Mouse (Mus musculus) stomach, postnatal 0 days (tissue): ENCODE measurements around the gene Arhgef25. TPM values are rescaled to one million over a fixed set of nuclear protein-coding genes. Genes with fewer than 3 reads are reported as not detected.

Source experiments
- ATAC-seq: fragments of 200-750 bp; cut with Nextera tagmentation; 2 replicates; pipeline ENCODE4 v1.8.0; 2017; ENCODE audit not compliant: low FRiP score, low TSS enrichment
- DNase-seq: peaks from one replicate; pipeline ENCODE4 v3.0.0-alpha.2; 2016; ENCODE audit warnings: low spot score
- H3K27ac ChIP-seq: fragments of 300-500 bp; sonication (generic); replicated peaks from 2 replicates; pipeline ENCODE4 v1.5.1; 2014; ENCODE audit warnings: mild to moderate bottlenecking, control low read depth
- H3K27me3 ChIP-seq: fragments of 300-500 bp; sonication (generic); 2 replicates; pipeline ENCODE4 v1.6.1; 2014; ENCODE audit warnings: low read length; ENCODE audit not compliant: control insufficient read depth, insufficient read depth
- H3K36me3 ChIP-seq: fragments of 300-500 bp; sonication (generic); 2 replicates; pipeline ENCODE4 v1.6.1; 2014; ENCODE audit warnings: low read length, mixed read lengths; ENCODE audit not compliant: control insufficient read depth, insufficient read depth
- H3K4me1 ChIP-seq: fragments of 300-500 bp; sonication (generic); replicated peaks from 2 replicates; pipeline ENCODE4 v1.6.1; 2014; ENCODE audit warnings: antibody characterized with exemption; ENCODE audit not compliant: control insufficient read depth, insufficient read depth
- H3K4me2 ChIP-seq: fragments of 300-500 bp; sonication (generic); replicated peaks from 2 replicates; pipeline ENCODE4 v1.6.1; 2014; ENCODE audit warnings: low read depth, mild to moderate bottlenecking, control low read depth, moderate library complexity
- H3K4me3 ChIP-seq: fragments of 300-500 bp; sonication (generic); 2 replicates; pipeline ENCODE4 v1.5.1; 2014; ENCODE audit warnings: low read depth, low read length, control low read depth
- H3K9ac ChIP-seq: fragments of 300-500 bp; sonication (generic); 2 replicates; pipeline ENCODE4 v1.6.1; 2014; ENCODE audit warnings: mild to moderate bottlenecking, low read length, control low read depth, mixed read lengths
- H3K9me3 ChIP-seq: fragments of 300-500 bp; sonication (generic); 2 replicates; pipeline ENCODE4 v1.6.1; 2016; ENCODE audit warnings: low read length; ENCODE audit not compliant: control insufficient read depth
- CTCF ChIP-seq: IDR thresholded peaks from 2 replicates; pipeline ENCODE4 v1.5.1; 2016; ENCODE audit warnings: antibody characterized with exemption, low read depth, mild to moderate bottlenecking, moderate library complexity
- EP300 ChIP-seq: optimal IDR thresholded peaks from 2 replicates; pipeline ENCODE3; 2016; ENCODE audit warnings: antibody characterized with exemption
- WGBS: fragments of 180-500 bp; shearing (Covaris S2); extraction: QIAGEN DNeasy Blood & Tissue Kit; methylation state at CpG from one replicate; pipeline ENCODE4 v1.1.7; 2014; 5-methylcytosine and 5-hydroxymethylcytosine counted together
- polyA plus RNA-seq: library from polyadenylated mRNA; unstranded; fragments of >200 nt; fragmentation: Nextera tagmentation; extraction: Ambion mirVana; gene quantifications from 2 replicates; pipeline ENCODE4 v1.2.1, GENCODE M21; 2015

The Arhgef25 gene
- polyA plus RNA-seq, 1 experiment from 2014 or later = 25.3 TPM

DNA sequence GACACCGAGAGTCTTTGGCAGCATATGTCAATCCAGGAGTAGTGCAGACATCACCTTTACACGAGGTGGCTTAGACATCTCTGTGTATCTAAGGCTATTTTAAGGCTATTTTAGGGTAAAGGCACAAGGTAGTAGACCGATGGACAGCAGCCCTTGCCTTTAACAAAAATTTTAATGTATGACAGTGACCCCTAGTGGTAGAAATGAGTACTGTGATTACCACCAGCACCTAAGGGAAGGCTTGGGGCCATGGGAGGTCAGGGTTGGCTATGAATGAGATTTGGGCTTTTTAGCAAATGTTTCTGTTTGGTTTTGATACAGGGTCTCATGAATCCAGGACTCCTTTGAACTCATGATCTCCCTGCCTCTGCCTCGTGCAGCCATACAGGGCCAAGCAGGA lies 39.0 kb upstream of the Arhgef25 start:
- Histone ChIP-seq H3K9me3 (no peaks in the 10 kb centered on the region), H3K4me1 (no peaks in the 10 kb centered on the region), H3K36me3 (no peaks in the 10 kb centered on the region), H3K4me3 (no peak overlapping the region), H3K4me2 (no peak overlapping the region), H3K9ac (no peak overlapping the region), H3K27ac (no peak overlapping the region), H3K27me3 (no peaks in the 10 kb centered on the region)
- ATAC-seq (peak; percentile 44; the same call in 1 of the 2 replicates), DNase-seq (no peak)
- WGBS = 15% methylated on average over 4 of the region's 4 CpGs
- no peak for TF ChIP-seq EP300
- TF ChIP-seq CTCF = peak; percentile 89

DNA sequence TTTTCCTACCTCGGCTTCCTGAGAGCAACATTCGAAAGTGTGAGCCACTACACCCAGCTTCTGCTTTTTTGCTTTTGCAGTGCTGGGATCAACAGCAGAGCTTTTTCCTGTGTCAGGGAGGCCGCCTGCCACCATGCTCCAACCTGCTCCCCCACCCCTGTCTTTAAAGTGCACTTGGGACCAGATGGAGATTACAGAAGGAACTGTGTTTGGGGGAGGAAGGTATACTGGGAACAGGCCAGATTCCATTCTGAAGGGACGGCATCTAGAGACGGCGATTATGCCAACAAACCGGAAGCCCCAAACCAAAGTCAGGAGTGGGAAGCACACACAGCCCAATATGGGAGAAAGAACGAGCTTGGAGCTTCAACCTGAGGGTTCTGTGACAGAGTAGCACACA lies 37.3 kb upstream of the Arhgef25 start:
- no peak for DNase-seq
- no peak overlapping the region for H3K4me2 ChIP-seq
- no peaks in the 10 kb centered on the region for H3K9me3 ChIP-seq
- H3K27ac ChIP-seq = no peak overlapping the region
- no peak for TF ChIP-seq EP300
- TF ChIP-seq CTCF = no peak
- H3K4me3 ChIP-seq = no peak overlapping the region
- H3K9ac ChIP-seq = no peak overlapping the region
- 81% methylated on average over 8 of the region's 8 CpGs for WGBS
- H3K4me1 ChIP-seq = no peaks in the 10 kb centered on the region
- H3K27me3 ChIP-seq = no peaks in the 10 kb centered on the region
- ATAC-seq = no peak
- H3K36me3 ChIP-seq = no peaks in the 10 kb centered on the region

DNA sequence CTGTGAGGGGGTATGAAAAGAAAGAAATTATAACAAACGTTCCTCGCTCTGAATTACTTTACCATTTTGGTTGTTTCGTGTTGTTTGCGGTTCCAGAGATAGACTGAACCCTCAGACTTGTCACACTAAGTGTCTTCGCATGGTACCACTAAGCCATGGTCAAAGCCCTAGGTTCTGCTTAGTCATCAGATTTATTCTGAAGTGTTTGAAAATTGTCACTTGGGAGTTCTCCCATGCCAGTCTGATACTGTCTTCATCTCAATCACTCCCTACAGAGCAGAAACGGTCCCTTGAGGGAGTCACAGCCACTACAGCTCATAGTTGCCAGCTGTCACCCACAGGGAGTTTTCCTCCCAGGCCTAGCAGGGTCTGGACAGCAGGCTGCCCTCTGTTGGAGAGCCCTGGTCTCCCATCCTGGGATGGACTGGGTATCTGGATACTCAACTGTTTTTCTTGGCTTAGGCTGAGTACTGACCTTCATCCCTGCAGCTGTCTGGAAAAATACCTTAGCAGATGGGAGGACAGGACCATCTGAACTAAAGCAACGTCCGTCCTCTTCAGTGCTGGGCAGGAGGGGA lies 36.5 kb upstream of the Arhgef25 start:
- no peaks in the 10 kb centered on the region for H3K9me3 ChIP-seq
- H3K4me3 ChIP-seq = no peak overlapping the region
- H3K36me3 ChIP-seq = no peaks in the 10 kb centered on the region
- TF ChIP-seq EP300 = no peak
- peak; percentile 63 for TF ChIP-seq CTCF
- no peak overlapping the region for H3K9ac ChIP-seq
- ATAC-seq (peak; percentile 67), DNase-seq (no peak)
- H3K27ac ChIP-seq = no peak overlapping the region
- H3K27me3 ChIP-seq = no peaks in the 10 kb centered on the region
- no peaks in the 10 kb centered on the region for H3K4me1 ChIP-seq
- 70% methylated on average over 8 of the region's 8 CpGs for WGBS
- H3K4me2 ChIP-seq = no peak overlapping the region

DNA sequence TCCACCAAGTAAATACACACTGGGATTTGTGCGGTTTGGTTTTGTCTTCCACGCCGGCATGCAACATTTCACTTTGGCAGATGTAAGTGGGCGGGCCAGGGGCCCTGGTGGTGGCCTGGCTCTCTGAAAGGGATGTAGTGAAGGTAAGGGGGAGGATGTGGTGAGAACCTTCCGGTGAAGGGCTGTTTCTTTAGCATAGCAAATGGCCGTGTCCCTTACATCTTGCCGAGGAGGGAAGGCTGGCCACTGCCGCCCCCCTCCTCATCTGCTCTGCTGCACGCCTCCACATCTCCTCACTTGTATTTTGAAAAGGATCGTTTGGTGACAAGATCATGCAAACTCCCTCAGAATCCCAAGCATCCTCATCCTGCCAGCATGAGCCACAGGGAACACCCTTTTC lies 35.8 kb upstream of the Arhgef25 start:
- no peak overlapping the region for H3K4me3 ChIP-seq
- ATAC-seq = no peak
- no peak for TF ChIP-seq EP300
- TF ChIP-seq CTCF = no peak
- WGBS = 38% methylated on average over 10 of the region's 10 CpGs
- H3K36me3 ChIP-seq = no peaks in the 10 kb centered on the region
- DNase-seq = no peak
- H3K4me1 ChIP-seq = no peaks in the 10 kb centered on the region
- H3K9ac ChIP-seq = no peak overlapping the region
- no peaks in the 10 kb centered on the region for H3K9me3 ChIP-seq
- no peak overlapping the region for H3K27ac ChIP-seq
- H3K27me3 ChIP-seq = no peaks in the 10 kb centered on the region
- no peak overlapping the region for H3K4me2 ChIP-seq

DNA sequence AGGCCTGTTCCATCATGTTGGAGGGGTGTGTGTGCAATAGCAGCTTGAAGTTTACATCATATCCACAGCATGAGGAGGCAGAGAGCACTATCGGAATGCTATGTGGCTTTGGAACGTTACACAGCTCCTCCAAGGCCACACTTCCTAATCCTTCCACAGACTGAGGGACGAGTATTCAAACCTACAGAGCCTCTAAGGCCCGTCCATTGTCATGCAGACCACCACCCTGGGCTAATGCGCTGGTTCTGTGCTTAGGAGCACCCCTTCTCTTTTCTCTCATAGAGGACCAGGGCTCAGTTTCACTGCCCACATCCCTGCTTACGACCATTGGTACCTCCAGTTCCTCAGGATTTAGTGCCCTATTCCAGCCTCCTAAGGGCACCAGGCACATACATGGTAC lies 35.3 kb upstream of the Arhgef25 start:
- no peak overlapping the region for H3K9ac ChIP-seq
- H3K27me3 ChIP-seq = no peaks in the 10 kb centered on the region
- 39% methylated on average over 6 of the region's 6 CpGs for WGBS
- no peaks in the 10 kb centered on the region for H3K9me3 ChIP-seq
- TF ChIP-seq CTCF (no peak), EP300 (no peak)
- no peak for DNase-seq
- H3K36me3 ChIP-seq = no peaks in the 10 kb centered on the region
- ATAC-seq = no peak
- no peak overlapping the region for H3K4me2 ChIP-seq
- no peak overlapping the region for H3K4me3 ChIP-seq
- H3K4me1 ChIP-seq = no peaks in the 10 kb centered on the region
- H3K27ac ChIP-seq = no peak overlapping the region

DNA sequence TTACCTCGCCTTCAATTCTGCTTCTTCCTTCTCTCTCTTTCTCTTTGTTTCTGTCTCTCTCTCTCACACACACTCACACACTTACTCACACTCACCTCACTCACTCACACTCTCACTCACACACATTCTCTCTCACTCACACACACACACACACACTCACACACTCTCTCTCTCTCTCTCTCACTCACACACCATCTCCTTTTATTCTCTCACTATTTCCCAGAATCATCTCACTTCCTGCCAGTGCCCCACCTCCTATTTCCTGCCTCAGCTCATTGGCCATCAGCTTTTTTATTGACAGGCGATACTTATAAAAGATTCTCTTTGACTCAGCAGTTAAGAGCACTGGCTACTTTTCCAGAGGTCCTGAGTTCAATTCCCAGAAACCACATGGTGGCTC lies 28.5 kb upstream of the Arhgef25 start:
- Histone ChIP-seq H3K36me3 (no peaks in the 10 kb centered on the region), H3K4me2 (no peak overlapping the region), H3K27ac (no peak overlapping the region), H3K4me3 (no peak overlapping the region), H3K4me1 (no peaks in the 10 kb centered on the region), H3K9ac (no peak overlapping the region), H3K27me3 (no peaks in the 10 kb centered on the region), H3K9me3 (no peaks in the 10 kb centered on the region)
- ATAC-seq (no peak), DNase-seq (no peak)
- WGBS = 93% methylated on average over 2 of the region's 2 CpGs
- TF ChIP-seq CTCF = no peak
- no peak for TF ChIP-seq EP300
